Mouse (Mus musculus): ENCODE data around the gene Dio1. TPM values are rescaled to one million over a fixed set of nuclear protein-coding genes. Genes with fewer than 3 reads are reported as not detected.

Gene Dio1
- total RNA-seq, 1 experiment from 2014 or later, result not detected

DNA sequence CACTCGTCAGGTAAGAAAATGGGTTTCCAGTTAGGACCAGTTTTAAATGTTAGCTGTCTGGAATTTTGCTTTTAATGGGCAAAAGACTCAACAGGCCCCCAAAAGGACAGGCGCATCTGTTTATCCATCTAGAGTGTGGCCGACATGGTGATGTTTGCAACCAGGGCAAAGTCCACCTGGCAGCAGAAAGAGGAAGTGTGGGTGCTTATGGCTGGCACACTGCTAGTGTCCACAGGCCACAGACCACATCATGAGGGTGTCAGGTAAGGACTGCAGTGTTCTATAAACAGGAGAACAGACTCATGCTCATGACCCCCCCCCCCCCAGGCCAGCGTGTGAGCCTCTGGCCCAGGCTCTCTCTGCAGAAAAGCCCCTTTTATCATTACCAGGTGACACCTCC, 4.1 kb downstream of the Dio1 start:
- no peak for ATAC-seq (ENCODE audit: extremely low read depth, insufficient number of reproducible peaks, low FRiP score, poor library complexity, severe bottlenecking)

DNA sequence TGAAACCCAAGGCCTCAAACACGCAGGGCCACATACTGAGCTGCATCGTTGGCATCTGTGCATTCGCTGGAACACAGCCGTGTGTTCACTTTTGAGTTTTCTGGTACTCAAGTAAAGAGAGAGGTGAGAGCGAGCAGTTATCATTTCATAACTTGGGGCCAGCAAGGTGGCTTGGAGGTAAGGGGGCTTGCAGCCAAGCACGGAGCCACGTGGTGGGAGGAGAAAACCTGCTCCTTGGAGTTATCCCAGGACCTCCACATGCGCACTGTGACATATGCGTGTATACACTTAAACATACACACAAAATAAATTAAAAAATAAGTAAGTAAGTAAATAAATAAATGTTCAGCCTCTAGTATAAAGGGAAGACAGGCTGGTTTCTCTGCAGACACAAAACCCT, 4.7 kb downstream of the Dio1 start:
- ATAC-seq (ENCODE audit: extremely low read depth, insufficient number of reproducible peaks, low FRiP score, poor library complexity, severe bottlenecking), result no peak

DNA sequence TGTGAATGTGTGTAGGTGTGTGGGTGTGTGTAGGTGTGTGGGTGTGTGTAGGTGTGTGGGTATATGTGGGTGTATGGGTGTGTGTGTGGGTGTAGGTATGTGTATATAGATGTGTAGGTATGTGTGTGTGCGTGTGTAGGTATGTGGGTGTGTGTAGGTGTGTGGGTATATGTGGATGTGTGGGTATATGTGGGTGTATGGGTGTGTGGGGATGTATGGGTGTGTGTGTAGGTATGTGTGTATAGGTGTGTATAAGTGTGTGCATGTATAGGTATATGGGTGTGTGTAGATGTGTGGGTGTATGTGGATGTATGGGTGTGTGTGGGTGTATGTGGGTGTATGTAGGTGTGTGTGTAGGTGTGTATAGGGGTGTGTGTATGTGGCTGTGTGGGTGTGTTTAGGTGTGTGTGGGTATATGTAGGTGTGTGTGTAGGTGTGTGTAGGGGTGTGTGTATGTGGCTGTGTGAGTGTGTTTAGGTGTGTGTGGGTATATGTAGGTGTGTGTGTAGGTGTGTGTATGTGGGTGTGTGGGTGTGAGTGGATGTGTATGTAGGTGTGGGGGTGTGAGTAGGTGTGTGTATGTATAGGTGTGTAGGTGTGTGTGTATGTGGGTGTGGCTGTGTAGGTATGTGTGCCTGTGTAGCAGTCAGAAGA, 5.9 kb downstream of the Dio1 start:
- ATAC-seq (ENCODE audit: extremely low read depth, insufficient number of reproducible peaks, low FRiP score, poor library complexity, severe bottlenecking), result no peak

DNA sequence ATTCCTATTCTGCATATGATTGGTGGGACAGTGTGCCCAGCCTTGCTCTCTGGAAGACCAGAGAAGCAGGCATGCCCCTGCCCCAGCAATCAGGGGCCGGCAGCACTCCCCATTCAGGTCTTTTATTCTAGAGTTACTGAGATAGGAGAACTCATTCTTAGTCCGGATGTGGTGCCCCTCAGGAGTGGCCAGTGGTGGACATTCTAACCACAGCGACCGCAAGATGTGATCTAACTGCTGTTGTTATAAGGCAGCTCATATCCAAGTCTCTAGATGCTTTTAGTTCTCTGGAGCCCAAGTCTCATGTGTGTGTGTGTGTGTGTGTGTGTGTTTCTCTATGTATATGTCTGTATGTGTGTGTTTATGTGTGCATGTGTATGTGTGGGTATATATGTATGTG, 6.6 kb downstream of the Dio1 start:
- ATAC-seq (ENCODE audit: extremely low read depth, insufficient number of reproducible peaks, low FRiP score, poor library complexity, severe bottlenecking), result no peak

DNA sequence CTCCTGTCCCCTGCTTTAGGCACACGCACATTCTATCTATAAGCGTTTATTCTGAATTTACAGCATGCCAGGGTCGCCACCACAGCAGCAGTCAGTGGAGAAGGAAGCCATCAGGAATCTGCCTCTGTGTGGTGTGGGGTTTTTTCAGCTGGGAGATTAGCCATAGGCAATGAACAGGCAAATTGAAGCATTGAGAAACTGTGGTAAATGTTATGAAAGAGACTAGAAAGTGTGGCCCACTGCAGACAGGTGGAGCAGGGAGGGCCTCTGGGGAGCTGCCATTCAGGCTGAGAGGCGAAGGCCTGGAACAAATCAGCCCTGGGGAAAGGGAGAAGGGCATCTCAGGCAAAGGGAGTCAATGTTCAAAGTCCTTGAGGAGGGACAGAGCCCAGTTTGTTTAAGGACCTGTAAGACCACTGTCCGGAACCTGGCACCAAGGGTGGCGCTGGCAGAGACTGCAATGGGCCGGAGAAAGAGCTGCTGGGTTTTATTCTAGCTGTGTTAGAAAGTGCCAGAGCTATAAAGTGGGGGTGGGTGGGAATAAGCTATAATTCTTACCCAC, 7.1 kb downstream of the Dio1 start:
- ATAC-seq (ENCODE audit: extremely low read depth, insufficient number of reproducible peaks, low FRiP score, poor library complexity, severe bottlenecking), result no peak

DNA sequence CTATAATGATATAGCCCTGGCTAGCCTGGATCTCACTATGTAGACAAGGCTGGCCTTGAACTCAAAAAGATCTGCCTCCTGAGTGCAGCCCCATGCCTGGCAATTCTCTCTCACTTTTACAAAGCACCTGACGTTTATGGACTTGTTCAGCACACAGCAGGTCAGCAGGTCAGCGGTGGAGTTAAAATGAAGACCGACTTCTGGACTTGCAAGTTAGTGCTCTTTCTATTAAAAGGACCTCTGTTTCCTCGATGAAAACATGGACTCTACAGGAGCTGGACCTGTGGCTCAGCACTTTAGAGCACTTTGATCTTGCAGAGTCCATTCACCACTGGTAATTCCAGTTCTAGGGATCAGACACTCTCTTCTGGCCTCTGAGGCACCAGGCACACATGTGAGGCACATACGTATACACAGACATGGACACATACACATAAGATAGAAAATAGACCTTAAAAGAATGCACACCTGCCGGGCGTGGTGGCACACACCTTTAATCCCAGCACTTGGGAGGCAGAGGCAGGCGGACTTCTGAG, 8.8 kb downstream of the Dio1 start:
- no peak for ATAC-seq (ENCODE audit: extremely low read depth, insufficient number of reproducible peaks, low FRiP score, poor library complexity, severe bottlenecking)

DNA sequence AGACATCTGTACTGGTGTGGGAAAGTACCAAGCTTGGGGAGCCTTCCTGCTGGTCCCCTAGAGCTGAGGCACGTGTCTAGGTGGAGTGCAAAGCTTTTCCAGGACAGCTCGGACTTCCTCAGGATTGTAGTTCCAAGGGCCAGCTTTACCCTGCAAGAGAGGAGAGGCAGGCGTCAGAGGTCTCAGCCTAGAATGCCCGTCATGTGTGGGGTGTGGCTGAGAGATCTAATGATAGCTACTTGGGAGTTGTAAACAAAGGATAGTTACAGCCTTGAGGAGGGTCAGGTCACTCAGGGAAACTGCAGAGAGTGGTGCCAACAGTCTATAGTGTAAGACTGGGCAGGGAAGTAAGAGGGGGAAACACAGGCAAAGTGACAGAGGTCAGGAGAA, 14.7 kb downstream of the Dio1 start:
- ATAC-seq (ENCODE audit: extremely low read depth, insufficient number of reproducible peaks, low FRiP score, poor library complexity, severe bottlenecking), result no peak

DNA sequence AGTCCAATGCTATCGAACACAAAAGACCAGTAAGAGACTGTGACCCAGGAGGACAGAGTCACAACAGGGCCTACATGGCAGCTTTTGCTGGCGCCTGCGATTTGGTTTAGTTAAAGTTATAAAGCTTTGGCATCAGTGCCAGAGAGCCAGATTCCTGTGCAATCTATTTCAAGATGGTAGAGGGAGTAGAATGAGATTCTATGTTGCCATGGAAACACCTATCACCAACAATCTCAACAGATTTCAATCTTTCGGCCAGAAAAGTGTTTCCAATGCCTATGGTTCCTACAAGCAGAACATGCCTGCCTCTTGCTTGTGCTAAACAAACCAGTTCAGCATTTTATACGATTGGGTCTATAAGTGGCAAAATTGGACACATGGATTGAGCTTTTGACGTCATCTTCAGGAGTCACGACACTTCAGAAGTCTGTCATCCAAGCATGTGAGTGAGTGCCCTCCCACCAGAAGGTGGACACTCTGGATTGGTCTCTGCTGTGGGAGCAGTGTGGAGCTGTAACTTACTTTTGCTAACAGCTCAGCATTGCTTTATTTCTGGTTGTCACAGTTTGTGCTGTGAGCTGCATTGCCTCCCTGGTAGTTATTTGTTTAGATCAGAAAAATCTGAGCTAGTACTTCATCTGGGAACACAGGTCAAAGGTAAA, 15.2 kb downstream of the Dio1 start:
- ATAC-seq (ENCODE audit: extremely low read depth, insufficient number of reproducible peaks, low FRiP score, poor library complexity, severe bottlenecking), result no peak

DNA sequence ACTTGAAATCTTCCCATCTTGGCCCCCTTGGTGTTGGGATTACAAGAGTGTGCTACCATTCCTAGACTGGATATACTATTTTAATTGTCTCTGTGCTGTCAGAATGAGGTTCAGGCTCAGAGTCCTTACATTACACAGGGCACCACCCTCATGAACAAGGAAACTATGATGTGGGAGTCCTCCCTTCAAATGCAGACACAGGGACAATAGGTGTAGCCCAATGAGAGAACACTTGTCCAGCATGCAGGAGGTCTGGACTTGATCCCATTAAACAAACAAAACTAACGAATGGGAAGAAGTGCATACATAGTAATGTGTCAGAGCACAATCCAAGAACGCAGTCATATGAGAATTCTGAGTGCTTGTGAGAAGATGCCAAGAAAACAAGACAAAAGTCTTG, 19.5 kb downstream of the Dio1 start:
- no peak for ATAC-seq (ENCODE audit: extremely low read depth, insufficient number of reproducible peaks, low FRiP score, poor library complexity, severe bottlenecking)

DNA sequence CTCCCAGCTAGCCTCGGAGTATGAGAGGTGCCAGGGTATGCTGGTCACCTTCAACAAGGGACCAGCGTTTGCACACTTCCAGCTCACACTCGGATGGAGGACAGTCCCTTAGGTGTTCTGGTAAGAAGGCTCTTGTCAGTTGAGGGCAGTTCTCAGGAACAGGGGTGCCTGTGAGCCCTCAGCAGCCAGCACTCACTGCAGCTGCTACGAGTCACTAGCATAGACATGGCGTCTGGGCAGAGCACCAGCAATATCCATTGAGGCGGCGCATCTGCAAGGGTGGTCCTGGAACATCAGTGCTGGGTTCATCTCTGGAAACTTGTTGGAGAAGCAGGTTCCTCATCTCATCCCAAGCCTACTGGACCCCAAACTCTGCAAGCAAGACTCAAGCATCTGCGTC, 20.6 kb downstream of the Dio1 start:
- no peak for ATAC-seq (ENCODE audit: extremely low read depth, insufficient number of reproducible peaks, low FRiP score, poor library complexity, severe bottlenecking)

DNA sequence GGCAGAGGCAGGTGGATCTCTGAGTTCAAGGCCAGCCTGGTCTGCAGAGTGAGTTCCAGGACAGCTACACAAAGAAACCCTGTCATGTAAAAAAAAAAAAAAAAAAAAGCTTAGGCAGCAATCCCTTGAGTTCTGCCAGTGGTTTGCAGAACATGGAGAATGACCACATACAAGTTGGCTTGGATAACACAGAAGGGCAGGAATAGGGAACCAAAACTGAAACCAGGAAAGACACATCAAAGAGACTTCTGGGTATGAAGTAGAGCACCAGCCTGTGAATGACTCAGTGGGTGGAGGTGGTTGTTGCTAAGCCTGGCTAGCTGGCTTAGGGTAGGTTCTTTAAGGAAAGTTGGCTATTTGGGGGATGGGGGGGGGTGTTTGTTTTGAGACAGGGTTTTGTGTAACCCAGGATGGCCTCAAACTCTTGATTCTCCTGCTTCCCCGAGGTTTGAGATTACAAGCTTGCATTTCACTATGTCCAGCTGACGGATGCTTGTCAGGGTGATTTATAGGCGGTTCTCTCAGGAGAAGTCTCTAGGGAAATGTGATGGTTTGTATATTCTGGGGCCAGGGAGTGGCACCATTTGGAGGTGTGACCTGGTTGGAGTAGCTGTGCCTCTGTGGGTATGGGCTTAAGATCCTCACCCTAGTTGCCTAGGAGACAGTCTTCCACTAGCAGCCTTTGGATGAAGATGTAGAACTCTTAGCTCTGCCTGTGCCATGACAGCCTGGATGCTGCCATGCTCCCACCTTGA, 21.3 kb downstream of the Dio1 start:
- ATAC-seq (ENCODE audit: extremely low read depth, insufficient number of reproducible peaks, low FRiP score, poor library complexity, severe bottlenecking), result peak; percentile 49; the same call in 1 of the 2 replicates

DNA sequence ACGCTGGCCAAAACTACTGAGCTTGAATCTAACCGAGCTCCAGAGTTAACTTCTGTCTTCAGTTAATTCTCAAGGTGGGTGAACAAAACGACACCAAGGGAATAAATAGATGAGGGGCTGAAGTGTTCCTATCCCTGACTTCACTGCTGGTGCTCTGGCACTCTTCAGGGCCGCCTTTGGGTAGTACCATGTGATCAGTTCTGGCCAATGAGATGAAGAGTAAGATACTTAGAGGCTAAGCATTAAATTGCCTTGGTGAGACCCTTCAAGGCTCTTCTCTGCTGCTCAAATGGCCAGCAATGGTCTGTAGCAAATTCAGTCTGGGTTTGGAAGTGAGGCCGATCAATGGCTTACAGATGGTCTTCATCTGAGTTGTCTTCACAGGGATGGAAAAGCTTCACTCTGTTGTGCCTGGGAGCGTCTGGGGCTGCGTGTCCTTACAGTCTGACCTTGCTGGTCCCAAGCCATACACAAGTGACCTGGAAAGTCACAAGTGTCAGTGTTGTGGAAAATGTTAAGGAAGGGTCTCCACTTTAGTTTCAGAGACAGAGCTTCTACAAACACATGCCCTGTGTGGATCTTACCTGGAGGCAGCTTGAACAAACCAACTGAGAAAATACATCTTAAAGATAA, 26.0 kb downstream of the Dio1 start:
- no peak for ATAC-seq (ENCODE audit: extremely low read depth, insufficient number of reproducible peaks, low FRiP score, poor library complexity, severe bottlenecking)

DNA sequence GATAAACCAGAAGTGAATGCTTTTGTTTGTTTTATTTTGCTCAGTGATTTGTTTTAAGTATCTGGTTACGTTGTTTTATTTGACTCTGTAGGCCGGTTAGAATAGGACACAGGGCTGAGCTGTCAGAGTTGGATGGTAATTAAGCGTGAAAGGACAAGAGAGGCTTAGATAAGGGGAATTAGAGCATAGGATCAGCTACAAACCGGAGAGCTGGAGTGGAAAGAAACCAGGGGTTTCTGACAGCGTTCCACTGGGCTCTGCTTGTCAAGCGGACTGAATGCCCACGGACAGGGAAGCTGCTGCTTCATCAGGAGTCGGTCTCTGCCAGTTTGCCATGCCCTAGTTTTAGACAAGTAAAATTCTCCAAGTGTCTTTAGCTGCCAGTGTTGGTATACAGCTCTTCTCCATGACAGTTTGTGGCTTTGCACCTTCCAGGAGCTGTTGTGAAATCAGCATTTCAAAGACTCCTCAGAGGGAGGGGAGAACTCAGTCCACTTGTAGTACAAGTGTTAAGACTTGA, 28.7 kb downstream of the Dio1 start:
- ATAC-seq (ENCODE audit: extremely low read depth, insufficient number of reproducible peaks, low FRiP score, poor library complexity, severe bottlenecking), result no peak

DNA sequence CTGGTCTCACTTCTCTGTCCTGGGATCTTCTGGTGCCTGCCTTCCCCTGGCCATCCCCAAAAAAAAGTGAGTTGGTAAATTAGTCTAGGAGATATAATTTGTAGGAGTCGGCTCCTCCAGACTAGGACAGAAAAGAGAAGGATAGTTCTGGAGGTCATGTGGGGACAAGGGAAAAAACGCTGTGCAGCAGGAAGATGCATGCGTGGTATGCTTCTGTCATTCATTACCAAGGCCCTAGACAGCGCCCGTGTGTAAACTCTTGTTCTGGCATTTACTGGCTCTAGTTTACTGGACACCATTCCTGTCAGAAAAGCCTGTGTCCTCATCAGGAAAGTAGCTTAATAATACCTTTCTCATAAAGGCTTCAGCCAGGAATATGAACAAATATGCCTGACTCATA, 32.5 kb downstream of the Dio1 start:
- no peak for ATAC-seq (ENCODE audit: extremely low read depth, insufficient number of reproducible peaks, low FRiP score, poor library complexity, severe bottlenecking)

DNA sequence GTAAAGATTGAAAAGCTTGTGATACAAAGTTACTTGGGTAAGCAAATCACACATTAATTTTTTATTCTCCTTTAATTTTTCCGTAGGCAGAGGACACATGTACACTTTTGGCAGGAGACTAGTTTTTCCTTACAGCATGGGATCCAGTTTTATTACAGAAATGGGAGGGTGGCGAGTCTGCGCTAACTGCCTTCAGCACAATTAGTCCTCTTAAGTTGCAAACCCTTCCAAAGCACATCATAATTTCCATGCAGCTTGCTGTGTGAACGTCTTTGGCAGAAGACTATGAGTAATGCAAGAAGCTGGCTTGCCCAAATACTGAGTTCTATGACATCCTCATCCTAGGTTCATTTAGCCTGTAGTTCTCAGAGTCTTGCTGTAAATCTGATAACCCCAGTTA, 33.3 kb downstream of the Dio1 start:
- no peak for ATAC-seq (ENCODE audit: extremely low read depth, insufficient number of reproducible peaks, low FRiP score, poor library complexity, severe bottlenecking)

DNA sequence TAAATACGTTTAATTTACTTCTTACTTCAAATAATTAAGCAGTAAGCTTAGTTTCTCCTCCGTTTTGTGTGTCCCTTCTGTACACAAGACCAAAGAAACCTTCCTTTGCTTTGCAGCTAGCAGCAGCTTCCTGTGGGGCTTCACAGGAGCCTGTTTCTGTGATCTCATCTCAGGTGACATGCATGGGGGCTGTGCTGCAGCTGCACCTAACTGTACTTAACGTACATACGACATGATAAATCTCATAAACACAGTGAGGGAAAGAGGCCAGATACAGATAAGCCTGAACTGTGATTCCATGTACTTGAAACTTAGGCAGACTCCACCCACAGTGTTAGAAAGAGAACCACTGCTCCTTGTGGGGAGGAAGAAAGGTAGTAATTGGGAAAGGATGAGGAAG, 47.0 kb downstream of the Dio1 start:
- ATAC-seq (ENCODE audit: extremely low read depth, insufficient number of reproducible peaks, low FRiP score, poor library complexity, severe bottlenecking), result no peak

DNA sequence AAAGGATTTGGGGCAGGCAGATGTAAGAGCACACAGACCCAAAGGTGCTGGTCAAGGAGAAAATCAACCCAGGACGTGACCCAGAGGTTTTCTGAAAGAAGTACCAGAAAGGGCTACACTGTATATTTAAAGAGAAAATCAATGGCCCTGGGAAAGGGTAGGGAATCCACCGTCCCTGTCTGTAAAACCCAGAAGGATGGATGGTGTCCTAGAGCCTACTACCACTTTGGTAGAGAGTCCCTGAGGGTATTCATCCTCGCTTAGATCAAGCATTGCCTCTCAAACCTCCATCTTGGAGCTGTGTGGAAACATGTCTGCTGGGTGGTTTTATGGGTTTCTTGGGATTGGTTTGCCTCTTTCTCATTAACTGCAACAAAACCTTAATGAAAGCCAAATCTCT, 52.6 kb downstream of the Dio1 start:
- no peak for ATAC-seq (ENCODE audit: extremely low read depth, insufficient number of reproducible peaks, low FRiP score, poor library complexity, severe bottlenecking)

DNA sequence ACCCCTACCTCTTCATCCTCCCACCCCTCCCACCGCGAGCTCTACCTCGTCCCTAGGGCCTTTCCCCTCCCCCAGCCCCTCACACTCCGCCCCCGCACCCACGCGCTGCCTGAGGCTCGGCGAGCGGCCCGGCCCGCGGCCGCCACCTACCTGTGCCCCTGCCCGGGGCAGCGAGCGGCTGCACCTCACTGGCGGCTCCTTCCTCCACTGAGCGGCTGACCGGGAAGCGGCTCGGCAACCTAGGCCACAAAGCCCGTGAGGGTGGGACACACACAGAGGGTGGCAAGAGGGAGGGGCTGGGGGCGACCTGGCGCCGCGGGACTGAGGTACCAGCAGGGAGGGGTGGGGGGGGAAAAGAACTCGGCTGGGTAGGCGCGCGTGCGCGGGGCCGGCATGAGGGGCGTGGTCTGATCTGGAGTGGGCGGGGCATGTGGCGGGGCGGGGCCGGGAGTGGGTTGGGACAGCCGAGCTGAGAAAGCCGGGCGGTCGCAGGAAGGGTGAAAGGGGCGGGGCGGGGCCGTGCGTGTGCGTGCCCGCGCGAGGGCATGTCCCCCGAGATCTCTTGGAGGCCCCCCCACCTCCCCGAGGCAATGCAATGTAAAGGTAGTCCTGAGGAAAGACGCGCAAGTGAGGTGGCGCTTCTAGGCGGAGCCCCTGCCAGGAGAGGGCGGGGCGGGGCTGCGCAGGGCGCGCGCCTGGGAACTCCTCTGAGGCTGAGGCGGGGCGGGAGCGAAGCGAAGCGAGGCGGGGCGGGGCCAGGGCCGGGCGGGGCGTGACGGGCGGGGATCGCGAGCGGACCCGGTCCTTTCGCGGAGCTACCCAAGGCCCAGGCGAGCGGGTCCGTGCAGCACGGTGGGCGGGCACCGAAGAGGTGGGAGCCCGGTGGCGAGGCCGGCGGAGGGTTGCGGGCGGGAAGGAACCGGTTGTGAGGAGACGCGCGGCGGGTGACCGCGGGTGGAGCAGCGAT, 53.6 kb downstream of the Dio1 start, which contains the start of the genes Lrrc42 and Hspb11:
TSS of gene Lrrc42 (minus strand) at position 408 of the 967 bp plus-strand sequence.
TSS of gene Hspb11 (plus strand) at position 469 of the 967 bp plus-strand sequence.
- ATAC-seq (ENCODE audit: extremely low read depth, insufficient number of reproducible peaks, low FRiP score, poor library complexity, severe bottlenecking), result peak; percentile 86
